Mouse (Mus musculus): ENCODE results near the gene Clock. TPM values are rescaled to one million over a fixed set of nuclear protein-coding genes. Genes with fewer than 3 reads are reported as not detected.
A peak's percentile ranks its signal among the peaks of the same experiment; 100 is the strongest.

The Clock gene
- polyA plus RNA-seq, 1 experiment = 8.6 TPM

GRCm38 (mm10) chr5:76179791-76180190 is 124.8 kb downstream of the Clock start:
- TF ChIP-seq CTCF (IDR thresholded peaks at IDR 0.05; ENCODE audit: control insufficient read depth, insufficient read depth, insufficient replicate concordance, low read depth, low read length) = no peak
- no peak for TF ChIP-seq POLR2A (IDR thresholded peaks at IDR 0.05; ENCODE audit: control insufficient read depth, low read depth, low read length)
- Histone ChIP-seq H3K36me3 (ENCODE audit: control insufficient read depth, insufficient read depth, low read length) (no peaks in the 10 kb centered on the region), H3K27me3 (ENCODE audit: control insufficient read depth, insufficient read depth, low read length) (no peaks in the 10 kb centered on the region)

DNA sequence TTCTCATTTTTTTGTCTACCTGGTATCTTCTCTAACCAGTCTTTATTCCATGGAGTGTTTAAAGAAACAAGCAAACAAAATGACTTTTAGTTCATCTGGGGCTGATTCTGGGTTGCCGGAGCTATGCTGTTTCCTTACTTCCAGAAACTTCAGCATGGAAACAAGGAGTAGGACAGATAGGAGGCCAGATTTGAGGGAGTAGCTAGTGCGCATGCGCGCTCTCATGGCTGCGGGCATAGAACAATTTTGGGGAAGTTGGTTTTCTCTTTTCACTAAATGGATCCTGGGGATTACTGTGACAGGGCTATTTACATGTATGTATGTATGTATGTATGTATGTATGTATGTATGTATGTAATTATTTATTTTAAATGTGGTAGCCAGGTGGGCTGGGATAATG is 125.4 kb downstream of the Clock start:
- Histone ChIP-seq H3K4me1 (ENCODE audit: control insufficient read depth, insufficient read depth, low read length) (peaks cover 4% of the 10 kb centered on the region), H3K4me3 (ENCODE audit: control insufficient read depth, low read depth, low read length) (no peak overlapping the region), H3K27me3 (ENCODE audit: control insufficient read depth, insufficient read depth, low read length) (no peaks in the 10 kb centered on the region), H3K36me3 (ENCODE audit: control insufficient read depth, insufficient read depth, low read length) (no peaks in the 10 kb centered on the region), H3K27ac (ENCODE audit: control insufficient read depth, insufficient read depth, low read depth, low read length) (no peak overlapping the region)
- no peak for TF ChIP-seq CTCF (IDR thresholded peaks at IDR 0.05; ENCODE audit: control insufficient read depth, insufficient read depth, insufficient replicate concordance, low read depth, low read length)

More at GRCm38 (mm10) chr5:76179791-76180190, 124.8 kb downstream of the Clock start:
- Histone ChIP-seq H3K27ac (ENCODE audit: control insufficient read depth, insufficient read depth, low read depth, low read length) (no peak overlapping the region), H3K4me3 (ENCODE audit: control insufficient read depth, low read depth, low read length) (peak overlapping the region; percentile 36), H3K4me1 (ENCODE audit: control insufficient read depth, insufficient read depth, low read length) (peaks cover 4% of the 10 kb centered on the region)

- no peak overlapping the region for H3K4me3 ChIP-seq (ENCODE audit: control insufficient read depth, low read depth, low read length)
- no peak overlapping the region for H3K27ac ChIP-seq (ENCODE audit: control insufficient read depth, insufficient read depth, low read depth, low read length)
- H3K4me1 ChIP-seq (ENCODE audit: control insufficient read depth, insufficient read depth, low read length) = peaks cover 4% of the 10 kb centered on the region; the same call in 1 of the 2 replicates
- H3K36me3 ChIP-seq (ENCODE audit: control insufficient read depth, insufficient read depth, low read length) = no peaks in the 10 kb centered on the region
- H3K27me3 ChIP-seq (ENCODE audit: control insufficient read depth, insufficient read depth, low read length) = no peaks in the 10 kb centered on the region
- TF ChIP-seq CTCF (IDR thresholded peaks at IDR 0.05; ENCODE audit: control insufficient read depth, insufficient read depth, insufficient replicate concordance, low read depth, low read length) (no peak), POLR2A (IDR thresholded peaks at IDR 0.05; ENCODE audit: control insufficient read depth, low read depth, low read length) (no peak)
Measured at GRCm38 (mm10) chr5:76177664-76178063, 126.9 kb downstream of the Clock start.

GRCm38 (mm10) chr5:76176841-76177240 is 127.8 kb downstream of the Clock start:
- no peak for TF ChIP-seq POLR2A (IDR thresholded peaks at IDR 0.05; ENCODE audit: control insufficient read depth, low read depth, low read length)
- no peak for TF ChIP-seq CTCF (IDR thresholded peaks at IDR 0.05; ENCODE audit: control insufficient read depth, insufficient read depth, insufficient replicate concordance, low read depth, low read length)
- Histone ChIP-seq H3K4me3 (ENCODE audit: control insufficient read depth, low read depth, low read length) (no peak overlapping the region), H3K27ac (ENCODE audit: control insufficient read depth, insufficient read depth, low read depth, low read length) (no peak overlapping the region), H3K27me3 (ENCODE audit: control insufficient read depth, insufficient read depth, low read length) (no peaks in the 10 kb centered on the region), H3K4me1 (ENCODE audit: control insufficient read depth, insufficient read depth, low read length) (peaks cover 4% of the 10 kb centered on the region; the same call in 1 of the 2 replicates), H3K36me3 (ENCODE audit: control insufficient read depth, insufficient read depth, low read length) (no peaks in the 10 kb centered on the region)

GRCm38 (mm10) chr5:76176411-76176810 is 128.2 kb downstream of the Clock start:
- TF ChIP-seq POLR2A (IDR thresholded peaks at IDR 0.05; ENCODE audit: control insufficient read depth, low read depth, low read length) = no peak
- TF ChIP-seq CTCF (IDR thresholded peaks at IDR 0.05; ENCODE audit: control insufficient read depth, insufficient read depth, insufficient replicate concordance, low read depth, low read length) = no peak
- Histone ChIP-seq H3K27me3 (ENCODE audit: control insufficient read depth, insufficient read depth, low read length) (no peaks in the 10 kb centered on the region), H3K36me3 (ENCODE audit: control insufficient read depth, insufficient read depth, low read length) (no peaks in the 10 kb centered on the region), H3K4me3 (ENCODE audit: control insufficient read depth, low read depth, low read length) (no peak overlapping the region), H3K27ac (ENCODE audit: control insufficient read depth, insufficient read depth, low read depth, low read length) (no peak overlapping the region), H3K4me1 (ENCODE audit: control insufficient read depth, insufficient read depth, low read length) (peaks cover 4% of the 10 kb centered on the region; the same call in 1 of the 2 replicates)

GRCm38 (mm10) chr5:76175051-76175450 is 129.5 kb downstream of the Clock start:
- TF ChIP-seq POLR2A (IDR thresholded peaks at IDR 0.05; ENCODE audit: control insufficient read depth, low read depth, low read length) (no peak), CTCF (IDR thresholded peaks at IDR 0.05; ENCODE audit: control insufficient read depth, insufficient read depth, insufficient replicate concordance, low read depth, low read length) (no peak)
- Histone ChIP-seq H3K27ac (ENCODE audit: control insufficient read depth, insufficient read depth, low read depth, low read length) (no peak overlapping the region), H3K4me3 (ENCODE audit: control insufficient read depth, low read depth, low read length) (no peak overlapping the region), H3K27me3 (ENCODE audit: control insufficient read depth, insufficient read depth, low read length) (no peaks in the 10 kb centered on the region), H3K36me3 (ENCODE audit: control insufficient read depth, insufficient read depth, low read length) (no peaks in the 10 kb centered on the region), H3K4me1 (ENCODE audit: control insufficient read depth, insufficient read depth, low read length) (peaks cover 4% of the 10 kb centered on the region; the same call in 1 of the 2 replicates)

DNA sequence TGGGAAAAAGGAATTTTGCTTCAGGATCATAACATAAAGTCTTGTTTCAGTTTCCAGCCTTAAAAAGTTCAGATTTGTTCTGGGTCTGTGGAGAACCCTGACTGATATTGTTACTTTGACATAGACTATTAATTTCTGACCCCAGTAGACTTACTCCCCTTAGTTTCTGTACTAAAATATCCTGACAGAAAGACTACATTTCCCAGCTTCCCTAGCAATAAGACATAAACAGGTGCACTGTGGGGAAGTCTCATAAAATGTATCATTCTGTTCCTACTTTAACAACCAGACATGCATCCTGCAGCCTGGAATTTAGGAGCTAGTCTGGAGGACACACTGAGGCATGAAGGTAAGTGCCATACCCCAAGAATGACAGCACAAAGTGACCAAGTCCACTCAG is 133.6 kb downstream of the Clock start:
- H3K36me3 ChIP-seq (ENCODE audit: control insufficient read depth, insufficient read depth, low read length) = no peaks in the 10 kb centered on the region
- H3K4me3 ChIP-seq (ENCODE audit: control insufficient read depth, low read depth, low read length) = no peak overlapping the region
- no peaks in the 10 kb centered on the region for H3K27me3 ChIP-seq (ENCODE audit: control insufficient read depth, insufficient read depth, low read length)
- H3K4me1 ChIP-seq (ENCODE audit: control insufficient read depth, insufficient read depth, low read length) = no peaks in the 10 kb centered on the region
- no peak overlapping the region for H3K27ac ChIP-seq (ENCODE audit: control insufficient read depth, insufficient read depth, low read depth, low read length)
- no peak for TF ChIP-seq CTCF (IDR thresholded peaks at IDR 0.05; ENCODE audit: control insufficient read depth, insufficient read depth, insufficient replicate concordance, low read depth, low read length)
- TF ChIP-seq POLR2A (IDR thresholded peaks at IDR 0.05; ENCODE audit: control insufficient read depth, low read depth, low read length) = no peak

GRCm38 (mm10) chr5:76170522-76170921 is 134.1 kb downstream of the Clock start:
- Histone ChIP-seq H3K27me3 (ENCODE audit: control insufficient read depth, insufficient read depth, low read length) (no peaks in the 10 kb centered on the region), H3K36me3 (ENCODE audit: control insufficient read depth, insufficient read depth, low read length) (no peaks in the 10 kb centered on the region), H3K4me1 (ENCODE audit: control insufficient read depth, insufficient read depth, low read length) (no peaks in the 10 kb centered on the region), H3K4me3 (ENCODE audit: control insufficient read depth, low read depth, low read length) (no peak overlapping the region), H3K27ac (ENCODE audit: control insufficient read depth, insufficient read depth, low read depth, low read length) (no peak overlapping the region)
- TF ChIP-seq POLR2A (IDR thresholded peaks at IDR 0.05; ENCODE audit: control insufficient read depth, low read depth, low read length) (no peak), CTCF (IDR thresholded peaks at IDR 0.05; ENCODE audit: control insufficient read depth, insufficient read depth, insufficient replicate concordance, low read depth, low read length) (no peak)

Data from testis, adult 2 months (tissue).